Mouse (Mus musculus) frontal cortex, postnatal 14 days (tissue): Measurements from ENCODE around the gene Ppfibp2.

Source experiments
- DNase-seq, 2 experiments: peaks; one replicate each; pipeline ENCODE4 v3.0.0; 2022; ENCODE audit warnings: low spot score in 2 of 2

Gene Ppfibp2

GRCm38 (mm10) chr7:107702461-107703380 lies 107.7 kb downstream of the Ppfibp2 start:
- no peak for DNase-seq

- no peak for DNase-seq
Measured at GRCm38 (mm10) chr7:107705941-107706340, 110.9 kb downstream of the Ppfibp2 start.

- DNase-seq: no peak
Measured at GRCm38 (mm10) chr7:107707650-107708049, 112.6 kb downstream of the Ppfibp2 start.

GRCm38 (mm10) chr7:107708491-107709112 lies 113.6 kb downstream of the Ppfibp2 start:
- peak; percentile 55 to 61 for DNase-seq

GRCm38 (mm10) chr7:107712743-107713142 lies 117.7 kb downstream of the Ppfibp2 start:
- DNase-seq: no peak

- no peak for DNase-seq
Measured at GRCm38 (mm10) chr7:107714067-107714466, 119.1 kb downstream of the Ppfibp2 start.

- DNase-seq: no peak
Measured at GRCm38 (mm10) chr7:107720771-107721170, 125.8 kb downstream of the Ppfibp2 start.

GRCm38 (mm10) chr7:107722536-107722935 lies 127.5 kb downstream of the Ppfibp2 start:
- DNase-seq: no peak

GRCm38 (mm10) chr7:107727538-107727937 lies 132.5 kb downstream of the Ppfibp2 start:
- DNase-seq: no peak

- no peak for DNase-seq
Measured at GRCm38 (mm10) chr7:107730587-107730986, 135.6 kb downstream of the Ppfibp2 start.

- DNase-seq: no peak
Measured at GRCm38 (mm10) chr7:107733162-107733561, 138.2 kb downstream of the Ppfibp2 start.

- peak in 1 of 2 experiments; percentile 35 for DNase-seq
Measured at GRCm38 (mm10) chr7:107738726-107739125, 143.7 kb downstream of the Ppfibp2 start.

- no peak for DNase-seq
Measured at GRCm38 (mm10) chr7:107742963-107743465, 148.0 kb downstream of the Ppfibp2 start.

GRCm38 (mm10) chr7:107744454-107744853 lies 149.4 kb downstream of the Ppfibp2 start:
- no peak for DNase-seq

GRCm38 (mm10) chr7:107745111-107745510 lies 150.1 kb downstream of the Ppfibp2 start:
- DNase-seq: no peak

- DNase-seq: no peak
Measured at GRCm38 (mm10) chr7:107746036-107746435, 151.0 kb downstream of the Ppfibp2 start.

GRCm38 (mm10) chr7:107747476-107747875 lies 152.5 kb downstream of the Ppfibp2 start:
- DNase-seq: no peak

GRCm38 (mm10) chr7:107747954-107748353 lies 152.9 kb downstream of the Ppfibp2 start:
- DNase-seq: peak in 1 of 2 experiments; percentile 29

GRCm38 (mm10) chr7:107749270-107749669 lies 154.3 kb downstream of the Ppfibp2 start:
- DNase-seq: peak in 1 of 2 experiments; percentile 32

- no peak for DNase-seq
Measured at GRCm38 (mm10) chr7:107749721-107750120, 154.7 kb downstream of the Ppfibp2 start.

GRCm38 (mm10) chr7:107752031-107752520 lies 157.1 kb downstream of the Ppfibp2 start:
- no peak for DNase-seq

- DNase-seq: no peak
Measured at GRCm38 (mm10) chr7:107755905-107756304, 160.9 kb downstream of the Ppfibp2 start.
